Mouse (Mus musculus) heart, embryonic 12.5 days (tissue): ENCODE data around the gene Pla2g1b. TPM values are rescaled to one million over a fixed set of nuclear protein-coding genes. Genes with fewer than 3 reads are reported as not detected.

ENCODE experiments used
- ATAC-seq: fragments of 200-750 bp; cut with Nextera tagmentation; 2 replicates; pipeline ENCODE4 v1.8.0; 2017; ENCODE audit warnings: moderate TSS enrichment, moderate library complexity; ENCODE audit not compliant: insufficient number of reproducible peaks, low FRiP score
- H3K27ac ChIP-seq: fragments of 300-500 bp; sonication (generic); 2 replicates; pipeline ENCODE4 v1.5.1; 2016; ENCODE audit warnings: mild to moderate bottlenecking, moderate library complexity; ENCODE audit not compliant: poor library complexity, severe bottlenecking
- H3K27me3 ChIP-seq: fragments of 300-500 bp; sonication (generic); replicated peaks from 2 replicates; pipeline ENCODE4 v1.6.1; 2016; ENCODE audit warnings: mild to moderate bottlenecking, moderate library complexity
- H3K36me3 ChIP-seq: fragments of 300-500 bp; sonication (generic); 2 replicates; pipeline ENCODE4 v1.6.1; 2016; ENCODE audit warnings: mild to moderate bottlenecking, moderate library complexity
- H3K4me1 ChIP-seq: fragments of 300-500 bp; sonication (generic); replicated peaks from 2 replicates; pipeline ENCODE4 v1.6.1; 2016; ENCODE audit warnings: mild to moderate bottlenecking
- H3K4me2 ChIP-seq: fragments of 300-500 bp; sonication (generic); 2 replicates; pipeline ENCODE4 v1.6.1; 2016; ENCODE audit warnings: mild to moderate bottlenecking, moderate library complexity
- H3K4me3 ChIP-seq: fragments of 300-500 bp; sonication (generic); 2 replicates; pipeline ENCODE4 v1.5.1; 2016; ENCODE audit warnings: mild to moderate bottlenecking
- H3K9ac ChIP-seq: fragments of 300-500 bp; sonication (generic); 2 replicates; pipeline ENCODE4 v1.6.1; 2016; ENCODE audit warnings: mild to moderate bottlenecking, moderate library complexity
- H3K9me3 ChIP-seq: fragments of 300-500 bp; sonication (generic); replicated peaks from 2 replicates; pipeline ENCODE4 v1.6.1; 2016; ENCODE audit warnings: mild to moderate bottlenecking, moderate library complexity
- WGBS: fragments of 180-500 bp; shearing (Covaris S2); methylation state at CpG from one replicate; pipeline ENCODE4 v1.1.7; 2016; 5-methylcytosine and 5-hydroxymethylcytosine counted together
- polyA plus RNA-seq: library from polyadenylated mRNA; unstranded; fragments of >200 nt; fragmentation: Nextera tagmentation; extraction: Ambion mirVana; gene quantifications from 2 replicates; pipeline ENCODE4 v1.2.1, GENCODE M21; 2016

Gene Pla2g1b
- polyA plus RNA-seq: 0.72 and 1.3 TPM in 2 replicates

DNA sequence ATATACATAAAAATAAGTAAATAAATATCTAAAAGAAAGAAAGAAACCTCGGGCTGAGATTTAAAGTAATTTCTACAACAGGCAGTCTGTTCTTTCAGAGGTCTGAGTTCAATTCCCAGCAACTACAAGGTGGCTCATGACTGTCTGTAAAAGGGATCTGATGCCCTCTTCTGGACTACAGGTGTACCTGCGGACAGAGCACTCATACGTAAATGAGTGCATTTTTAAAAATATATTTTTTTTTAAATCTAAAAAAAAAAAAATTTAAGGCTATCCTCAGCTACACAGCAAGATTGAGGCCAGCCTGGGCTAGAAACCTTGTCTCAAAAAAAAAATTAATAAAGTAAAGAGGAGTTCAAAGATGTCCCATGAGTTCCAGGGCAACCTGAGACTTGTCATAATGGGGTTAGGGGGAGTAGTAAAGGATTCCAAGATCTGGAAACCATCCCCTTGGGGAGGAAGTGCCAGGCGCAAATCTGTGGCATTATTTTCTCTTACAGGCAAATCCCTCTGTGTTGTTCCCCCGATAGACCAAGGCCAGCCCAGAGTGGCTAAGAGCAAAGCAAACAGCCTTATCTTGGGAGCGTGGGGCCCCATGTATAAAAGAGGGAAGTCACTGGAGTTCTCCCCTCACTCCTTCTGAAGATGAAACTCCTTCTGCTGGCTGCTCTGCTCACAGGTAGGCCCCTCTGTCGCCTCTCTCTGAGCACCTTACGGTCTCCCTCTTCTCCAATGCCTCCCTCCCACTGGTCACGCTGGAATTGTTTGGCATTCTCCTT, at the start of gene Pla2g1b:
Pla2g1b (plus strand) TSS at position 621 of the 779 bp plus-strand sequence.
- Histone ChIP-seq H3K27me3 (no peaks in the 10 kb centered on the region), H3K9ac (no peak within 1 kb of the TSS), H3K27ac (no peak within 1 kb of the TSS), H3K4me3 (no peak within 1 kb of the TSS), H3K36me3 (no peaks in the 10 kb centered on the region), H3K4me2 (no peak within 1 kb of the TSS), H3K9me3 (no peaks in the 10 kb centered on the region), H3K4me1 (peaks cover 8% of the 10 kb centered on the region)
- ATAC-seq: no peak
- WGBS: 35% methylated on average over 9 of the region's 9 CpGs

GRCm38 (mm10) chr5:115428831-115429358, 37.2 kb upstream of the Pla2g1b start:
- Histone ChIP-seq H3K9ac (peak overlapping the region; percentile 91), H3K4me3 (peak overlapping the region; percentile 80), H3K27ac (no peak overlapping the region), H3K4me2 (peak overlapping the region; percentile 91), H3K36me3 (no peaks in the 10 kb centered on the region), H3K27me3 (peaks cover 39% of the 10 kb centered on the region), H3K4me1 (peaks cover 27% of the 10 kb centered on the region), H3K9me3 (no peaks in the 10 kb centered on the region)
- 1% methylated on average over 20 of the region's 20 CpGs for WGBS
- ATAC-seq: no peak; the same call in 1 of the 2 replicates

- no peak within 1 kb of the TSS for H3K27ac ChIP-seq
- WGBS: under 1% methylated on average over 62 of the region's 117 CpGs
- peaks cover 39% of the 10 kb centered on the region for H3K27me3 ChIP-seq
Observed at GRCm38 (mm10) chr5:115429359-115430186, 36.5 kb upstream of the Pla2g1b start, which contains the start of gene Msi1. Gene Msi1, plus strand, starts transcription at chr5:115429599.

GRCm38 (mm10) chr5:115430187-115430960, 35.7 kb upstream of the Pla2g1b start:
- ATAC-seq: peak; percentile 35

More at GRCm38 (mm10) chr5:115429359-115430186, 36.5 kb upstream of the Pla2g1b start, which contains the start of gene Msi1:
- H3K4me3 ChIP-seq: peak within 1 kb of the TSS; percentile 80
- peak within 1 kb of the TSS; percentile 91 for H3K4me2 ChIP-seq
- peak; percentile 61 for ATAC-seq
- H3K4me1 ChIP-seq: peaks cover 32% of the 10 kb centered on the region
- peak within 1 kb of the TSS; percentile 91 for H3K9ac ChIP-seq
- H3K9me3 ChIP-seq: no peaks in the 10 kb centered on the region
- H3K36me3 ChIP-seq: no peaks in the 10 kb centered on the region

DNA sequence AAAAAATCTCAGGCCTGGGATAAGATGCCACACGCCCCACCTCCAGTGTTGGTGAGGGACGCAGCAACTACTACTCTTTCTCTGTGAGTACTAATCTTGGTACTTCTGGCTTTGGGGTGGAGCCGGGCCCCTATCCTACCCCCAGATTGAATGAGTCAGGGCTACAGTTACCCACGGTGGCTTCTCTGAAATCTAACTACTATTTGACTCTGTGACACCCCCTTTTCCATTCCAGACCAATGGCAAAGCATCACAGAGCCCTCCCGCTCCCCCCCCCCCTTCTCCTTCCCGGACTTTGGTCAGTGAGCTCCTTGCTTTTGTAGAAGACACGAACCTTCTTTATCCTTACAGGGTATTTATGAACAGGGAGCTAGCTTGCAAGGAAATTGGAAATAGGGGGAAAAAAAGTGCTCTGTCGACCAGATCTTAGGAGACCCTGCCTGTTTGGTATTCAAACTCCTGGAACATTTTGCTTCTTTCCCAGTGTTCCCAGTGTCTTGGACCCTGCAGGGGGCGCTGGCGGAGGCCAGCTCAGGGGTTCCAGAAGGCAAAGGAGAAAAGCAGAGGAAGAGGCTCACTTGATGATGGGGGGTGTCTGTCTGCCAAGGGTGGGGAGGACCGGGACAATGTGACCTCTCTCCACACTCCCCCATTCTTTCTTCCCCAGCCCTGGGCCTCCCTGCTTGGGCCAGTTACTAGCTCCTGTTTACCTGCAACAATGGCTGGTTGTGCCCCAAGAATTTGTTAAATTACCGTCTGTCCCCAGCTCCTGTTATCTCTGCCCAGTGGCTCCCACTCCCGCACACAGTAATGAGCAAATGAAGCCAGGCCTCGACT, 34.8 kb upstream of the Pla2g1b start:
- WGBS: 14% methylated on average over 14 of the region's 14 CpGs
- no peaks in the 10 kb centered on the region for H3K36me3 ChIP-seq
- H3K27me3 ChIP-seq: peaks cover 38% of the 10 kb centered on the region
- H3K4me3 ChIP-seq: peak overlapping the region; percentile 80
- H3K4me1 ChIP-seq: peaks cover 40% of the 10 kb centered on the region
- H3K9me3 ChIP-seq: no peaks in the 10 kb centered on the region
- no peak for ATAC-seq
- H3K27ac ChIP-seq: no peak overlapping the region
- no peak overlapping the region for H3K9ac ChIP-seq
- H3K4me2 ChIP-seq: peak overlapping the region; percentile 91

More at GRCm38 (mm10) chr5:115430187-115430960, 35.7 kb upstream of the Pla2g1b start:
- H3K4me3 ChIP-seq: peak overlapping the region; percentile 80
- H3K9me3 ChIP-seq: no peaks in the 10 kb centered on the region
- 1% methylated on average over 59 of the region's 73 CpGs for WGBS
- H3K27me3 ChIP-seq: peaks cover 39% of the 10 kb centered on the region
- peak overlapping the region; percentile 91 for H3K4me2 ChIP-seq
- peaks cover 32% of the 10 kb centered on the region for H3K4me1 ChIP-seq
- H3K27ac ChIP-seq: no peak overlapping the region
- H3K36me3 ChIP-seq: no peaks in the 10 kb centered on the region
- H3K9ac ChIP-seq: peak overlapping the region; percentile 91

- Histone ChIP-seq H3K9me3 (no peaks in the 10 kb centered on the region), H3K27ac (no peak overlapping the region), H3K4me1 (peaks cover 45% of the 10 kb centered on the region), H3K36me3 (no peaks in the 10 kb centered on the region), H3K4me3 (no peak overlapping the region), H3K27me3 (peaks cover 33% of the 10 kb centered on the region), H3K9ac (no peak overlapping the region), H3K4me2 (peak overlapping the region; percentile 91)
- 22% methylated on average over 7 of the region's 7 CpGs for WGBS
- ATAC-seq: no peak
Observed at GRCm38 (mm10) chr5:115431898-115432259, 34.2 kb upstream of the Pla2g1b start.

- no peak for ATAC-seq
- Histone ChIP-seq H3K36me3 (no peaks in the 10 kb centered on the region), H3K4me1 (peaks cover 49% of the 10 kb centered on the region), H3K4me2 (no peak overlapping the region), H3K4me3 (no peak overlapping the region), H3K9me3 (no peaks in the 10 kb centered on the region), H3K9ac (no peak overlapping the region), H3K27me3 (peaks cover 28% of the 10 kb centered on the region), H3K27ac (no peak overlapping the region)
- 80% methylated on average over 11 of the region's 11 CpGs for WGBS
Observed at GRCm38 (mm10) chr5:115432395-115432794, 33.7 kb upstream of the Pla2g1b start.

GRCm38 (mm10) chr5:115433191-115433590, 32.9 kb upstream of the Pla2g1b start:
- Histone ChIP-seq H3K36me3 (no peaks in the 10 kb centered on the region), H3K4me3 (no peak overlapping the region), H3K9me3 (no peaks in the 10 kb centered on the region), H3K4me2 (no peak overlapping the region), H3K27me3 (peaks cover 20% of the 10 kb centered on the region), H3K27ac (no peak overlapping the region), H3K9ac (no peak overlapping the region), H3K4me1 (peaks cover 55% of the 10 kb centered on the region)
- 74% methylated on average over 8 of the region's 8 CpGs for WGBS
- ATAC-seq: no peak

DNA sequence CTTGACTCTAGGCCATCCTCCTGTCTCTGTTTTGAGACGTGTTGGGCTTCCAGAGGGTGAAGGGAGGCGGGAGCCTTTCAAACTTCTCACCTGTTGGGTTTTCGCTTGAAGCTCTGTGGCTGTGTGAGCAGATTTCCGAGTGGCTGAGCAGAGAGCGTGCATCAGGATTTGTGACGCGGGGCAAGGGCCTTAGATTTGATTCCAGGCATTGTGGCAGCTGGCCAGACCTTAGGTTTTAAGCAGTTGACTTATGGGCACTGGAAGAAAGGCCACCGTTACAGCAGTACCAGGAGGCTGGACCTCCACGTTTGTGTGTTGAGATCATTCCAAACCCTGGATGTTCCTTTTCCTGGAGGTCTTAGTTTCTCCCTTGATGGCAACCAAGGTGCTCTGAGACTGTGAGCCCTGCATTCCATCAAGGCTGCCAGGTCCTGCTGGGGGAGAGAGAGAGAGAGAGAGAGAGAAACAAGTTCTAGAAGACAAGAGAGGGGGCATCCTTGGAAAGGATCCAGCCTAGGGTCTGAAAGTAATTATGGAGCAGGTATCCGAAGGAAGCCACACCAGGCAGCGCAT, 31.7 kb upstream of the Pla2g1b start:
- Histone ChIP-seq H3K27me3 (0 out of 2 replicates have a peak, but pooled peaks cover 8% of the 10 kb centered on the region), H3K9ac (no peak overlapping the region), H3K9me3 (no peaks in the 10 kb centered on the region), H3K36me3 (peaks cover 3% of the 10 kb centered on the region; the same call in 1 of the 2 replicates), H3K4me2 (no peak overlapping the region), H3K4me1 (peaks cover 47% of the 10 kb centered on the region), H3K27ac (no peak overlapping the region), H3K4me3 (no peak overlapping the region)
- 69% methylated on average over 11 of the region's 11 CpGs for WGBS
- no peak for ATAC-seq
